Mouse (Mus musculus): ENCODE data around the gene Fez2. TPM values are rescaled to one million over a fixed set of nuclear protein-coding genes. Genes with fewer than 3 reads are reported as not detected.

Fez2 gene
- polyA plus RNA-seq, 1 experiment from 2014 or later = 65.2 TPM

DNA sequence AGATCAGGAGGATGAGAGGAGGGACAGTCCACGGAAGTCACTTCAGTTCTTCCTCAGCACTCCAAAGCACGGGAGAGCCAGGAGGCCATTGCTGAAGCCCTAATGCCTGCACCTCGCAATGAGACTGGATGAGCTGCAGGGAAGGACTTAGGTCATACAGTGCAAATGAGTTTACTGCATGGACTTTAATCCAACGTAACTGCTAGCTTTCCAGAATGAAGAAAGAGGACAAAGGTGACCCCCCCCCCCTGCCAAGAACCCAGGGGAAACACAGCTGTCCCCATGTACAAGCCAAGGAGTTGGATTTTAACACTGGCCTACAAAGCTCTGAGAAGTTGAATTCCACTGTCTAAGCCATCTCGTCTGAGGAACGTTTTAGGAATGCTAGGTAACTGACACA is 16.6 kb downstream of the Fez2 start:
- Histone ChIP-seq H3K79me2 (ENCODE audit: inconsistent target) (peaks cover 53% of the 10 kb centered on the region), H3K27ac (peak overlapping the region; percentile 69), H3K36me3 (ENCODE audit: inconsistent target) (peaks cover 72% of the 10 kb centered on the region), H3K4me3 (ENCODE audit: inconsistent target) (no peak overlapping the region)
- 90% methylated on average over 6 of the region's 6 CpGs for WGBS (ENCODE audit: missing documents)

- H3K79me2 ChIP-seq (ENCODE audit: inconsistent target) = peaks cover 43% of the 10 kb centered on the region
- H3K27ac ChIP-seq = peak overlapping the region; percentile 69
- no peak overlapping the region for H3K4me3 ChIP-seq (ENCODE audit: inconsistent target)
- WGBS (ENCODE audit: missing documents) = 65% methylated on average over 12 of the region's 12 CpGs
- peaks cover 75% of the 10 kb centered on the region for H3K36me3 ChIP-seq (ENCODE audit: inconsistent target)
Observed at GRCm38 (mm10) chr17:78400130-78400840, 17.7 kb downstream of the Fez2 start.

- 91% methylated on average over 9 of the region's 9 CpGs for WGBS (ENCODE audit: missing documents)
Observed at GRCm38 (mm10) chr17:78392401-78393087, 25.4 kb downstream of the Fez2 start.

GRCm38 (mm10) chr17:78389573-78389972 is 28.4 kb downstream of the Fez2 start:
- Histone ChIP-seq H3K4me3 (ENCODE audit: inconsistent target) (no peak overlapping the region), H3K36me3 (ENCODE audit: inconsistent target) (peaks cover 55% of the 10 kb centered on the region), H3K27ac (no peak overlapping the region), H3K79me2 (ENCODE audit: inconsistent target) (peaks cover 48% of the 10 kb centered on the region; the same call in 1 of the 2 replicates)
- WGBS (ENCODE audit: missing documents) = 93% methylated on average over 3 of the region's 5 CpGs

More at GRCm38 (mm10) chr17:78392401-78393087, 25.4 kb downstream of the Fez2 start:
- Histone ChIP-seq H3K36me3 (ENCODE audit: inconsistent target) (peaks cover 57% of the 10 kb centered on the region), H3K79me2 (ENCODE audit: inconsistent target) (peaks cover 35% of the 10 kb centered on the region; the same call in 1 of the 2 replicates), H3K4me3 (ENCODE audit: inconsistent target) (no peak overlapping the region), H3K27ac (no peak overlapping the region)

DNA sequence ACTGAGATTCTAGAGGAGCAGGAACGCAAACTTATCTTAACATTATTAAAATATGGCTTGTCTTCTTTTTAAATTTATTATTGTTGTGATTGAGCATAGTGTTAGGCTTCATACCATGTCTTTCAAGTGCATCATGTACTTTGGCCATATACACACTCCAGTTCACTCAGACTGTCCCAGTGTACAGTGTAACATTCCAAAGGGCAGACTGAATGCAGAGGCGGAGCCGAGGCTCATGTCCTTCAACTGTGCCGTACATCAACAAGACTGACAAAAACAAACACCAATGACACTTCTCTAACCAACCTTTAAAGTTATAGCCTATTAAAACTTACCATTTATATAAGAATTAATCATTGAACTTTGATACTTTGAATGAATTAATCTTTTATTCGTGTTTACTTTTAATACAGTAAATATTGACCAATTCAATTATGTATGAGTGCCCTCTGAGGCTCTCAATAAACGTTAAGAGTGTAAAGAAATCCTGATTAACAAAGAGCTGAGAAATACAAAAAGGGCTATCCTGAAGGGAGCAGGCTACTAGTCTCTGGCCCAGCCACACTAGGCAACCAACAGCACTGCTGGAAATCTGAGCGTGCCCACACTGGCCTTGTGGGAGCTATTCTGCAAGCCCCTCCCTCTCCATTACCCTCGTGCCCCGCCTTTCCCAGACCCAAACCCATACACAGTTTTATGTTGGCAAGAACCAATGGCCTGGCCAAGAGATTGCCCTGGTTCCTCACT is 29.7 kb downstream of the Fez2 start:
- H3K27ac ChIP-seq = no peak overlapping the region
- 90% methylated on average over 8 of the region's 9 CpGs for WGBS (ENCODE audit: missing documents)

DNA sequence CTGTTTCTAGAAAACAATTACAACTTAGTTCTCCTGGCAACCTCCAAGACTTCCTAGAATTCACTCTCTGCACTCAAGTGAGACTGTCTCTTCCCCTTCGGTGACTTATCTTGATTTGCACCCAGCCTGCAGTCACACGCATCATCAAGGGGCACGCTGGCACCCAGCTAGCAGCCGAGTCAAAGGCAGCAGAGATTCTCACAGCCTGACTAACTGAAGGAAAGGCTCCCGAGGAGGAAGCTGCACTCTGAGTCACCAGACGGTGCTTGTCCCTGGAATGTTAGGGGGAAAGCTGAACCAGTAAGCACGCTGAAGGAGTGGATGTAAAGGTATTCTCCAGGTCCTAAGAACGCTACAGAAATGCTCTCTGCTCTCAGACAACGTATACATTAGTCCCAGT is 30.3 kb downstream of the Fez2 start:
- Histone ChIP-seq H3K79me2 (ENCODE audit: inconsistent target) (peaks cover 48% of the 10 kb centered on the region; the same call in 1 of the 2 replicates), H3K4me3 (ENCODE audit: inconsistent target) (no peak overlapping the region), H3K27ac (no peak overlapping the region), H3K36me3 (ENCODE audit: inconsistent target) (peaks cover 72% of the 10 kb centered on the region)
- WGBS (ENCODE audit: missing documents) = 82% methylated on average over 9 of the region's 9 CpGs

More for the DNA sequence above, 29.7 kb downstream of the Fez2 start:
- Histone ChIP-seq H3K36me3 (ENCODE audit: inconsistent target) (peaks cover 68% of the 10 kb centered on the region), H3K79me2 (ENCODE audit: inconsistent target) (peaks cover 48% of the 10 kb centered on the region; the same call in 1 of the 2 replicates), H3K4me3 (ENCODE audit: inconsistent target) (no peak overlapping the region)

DNA sequence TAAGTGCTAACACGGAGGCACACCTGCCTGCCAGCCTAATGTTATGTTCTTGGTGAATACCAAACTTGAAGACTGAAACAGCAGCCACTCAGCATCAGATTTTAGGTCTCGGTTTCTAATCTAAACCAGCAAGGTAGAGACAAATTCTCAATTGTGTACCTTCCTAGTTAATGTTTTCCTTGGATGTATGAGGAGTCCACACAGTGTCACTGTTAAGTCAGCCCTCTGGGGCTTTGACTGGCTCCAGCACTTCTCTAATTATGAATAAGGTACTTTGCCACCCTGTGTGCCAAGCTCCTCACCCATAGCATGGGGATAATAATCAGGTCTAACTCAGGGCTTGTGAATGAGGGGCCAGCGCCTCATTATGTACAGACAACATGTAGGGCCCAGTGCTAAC is 35.6 kb downstream of the Fez2 start:
- Histone ChIP-seq H3K79me2 (ENCODE audit: inconsistent target) (peaks cover 15% of the 10 kb centered on the region; the same call in 1 of the 2 replicates), H3K27ac (no peak overlapping the region), H3K4me3 (ENCODE audit: inconsistent target) (no peak overlapping the region), H3K36me3 (ENCODE audit: inconsistent target) (peaks cover 84% of the 10 kb centered on the region)
- WGBS (ENCODE audit: missing documents) = 91% methylated on average over 3 of the region's 3 CpGs

GRCm38 (mm10) chr17:78379730-78380245 is 38.2 kb downstream of the Fez2 start:
- H3K27ac ChIP-seq = no peak overlapping the region
- no peaks in the 10 kb centered on the region for H3K79me2 ChIP-seq (ENCODE audit: inconsistent target)
- 97% methylated on average over 11 of the region's 11 CpGs for WGBS (ENCODE audit: missing documents)
- H3K36me3 ChIP-seq (ENCODE audit: inconsistent target) = peaks cover 73% of the 10 kb centered on the region
- H3K4me3 ChIP-seq (ENCODE audit: inconsistent target) = no peak overlapping the region

- 89% methylated on average over 8 of the region's 8 CpGs for WGBS (ENCODE audit: missing documents)
- H3K27ac ChIP-seq = no peak overlapping the region
- H3K4me3 ChIP-seq (ENCODE audit: inconsistent target) = no peak overlapping the region
- H3K36me3 ChIP-seq (ENCODE audit: inconsistent target) = peaks cover 67% of the 10 kb centered on the region
- H3K79me2 ChIP-seq (ENCODE audit: inconsistent target) = no peaks in the 10 kb centered on the region
Observed at GRCm38 (mm10) chr17:78379079-78379729, 38.7 kb downstream of the Fez2 start.

DNA sequence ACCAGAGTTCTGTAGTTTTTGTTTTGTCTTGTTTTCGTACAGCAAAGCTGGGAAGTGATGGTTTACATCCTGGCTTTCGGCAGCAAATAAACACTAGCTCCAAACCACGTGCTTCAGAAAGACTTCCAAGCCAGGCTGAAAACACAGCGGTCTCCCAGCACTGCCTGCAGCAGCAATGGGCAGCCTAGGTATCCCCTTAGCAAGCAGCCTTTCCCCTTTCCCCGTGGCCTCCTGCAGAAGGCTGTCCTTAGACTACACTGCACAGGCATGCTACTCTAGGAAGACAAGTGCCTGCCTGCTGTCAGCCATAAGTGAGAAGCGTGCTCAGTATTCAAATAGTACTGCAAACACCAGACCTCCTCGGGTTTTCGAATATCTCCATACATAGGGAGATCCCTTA is 41.4 kb downstream of the Fez2 start:
- Histone ChIP-seq H3K4me3 (ENCODE audit: inconsistent target) (no peak overlapping the region), H3K36me3 (ENCODE audit: inconsistent target) (peaks cover 42% of the 10 kb centered on the region), H3K79me2 (ENCODE audit: inconsistent target) (no peaks in the 10 kb centered on the region), H3K27ac (no peak overlapping the region)
- WGBS (ENCODE audit: missing documents) = 95% methylated on average over 8 of the region's 8 CpGs

DNA sequence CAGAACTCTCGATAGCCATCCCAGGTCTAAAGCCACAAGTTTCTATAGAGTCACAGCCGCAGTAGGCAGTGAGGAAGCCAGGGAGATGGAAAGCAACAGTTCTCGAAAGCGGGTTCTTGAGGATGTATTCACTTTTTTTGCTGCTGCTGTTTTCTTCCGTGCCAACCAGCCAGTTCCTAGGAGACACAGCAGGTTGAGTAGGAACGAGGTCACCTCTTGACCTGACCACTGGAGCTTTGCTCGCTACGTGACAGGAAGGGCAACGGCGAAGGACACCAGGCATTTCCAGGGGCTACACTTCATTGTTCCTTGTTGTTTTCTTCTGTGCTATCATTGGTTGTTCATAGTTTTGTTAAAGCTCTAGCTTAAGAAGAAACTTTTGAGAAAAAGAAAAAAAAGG is 43.2 kb downstream of the Fez2 start:
- no peaks in the 10 kb centered on the region for H3K79me2 ChIP-seq (ENCODE audit: inconsistent target)
- peaks cover 27% of the 10 kb centered on the region for H3K36me3 ChIP-seq (ENCODE audit: inconsistent target)
- H3K27ac ChIP-seq = no peak overlapping the region
- no peak overlapping the region for H3K4me3 ChIP-seq (ENCODE audit: inconsistent target)
- 93% methylated on average over 10 of the region's 10 CpGs for WGBS (ENCODE audit: missing documents)

GRCm38 (mm10) chr17:78373849-78374248 is 44.1 kb downstream of the Fez2 start:
- Histone ChIP-seq H3K4me3 (ENCODE audit: inconsistent target) (no peak overlapping the region), H3K27ac (peak overlapping the region; percentile 29; the same call in 1 of the 2 replicates), H3K79me2 (ENCODE audit: inconsistent target) (no peaks in the 10 kb centered on the region), H3K36me3 (ENCODE audit: inconsistent target) (peaks cover 19% of the 10 kb centered on the region)
- 90% methylated on average over 8 of the region's 8 CpGs for WGBS (ENCODE audit: missing documents)

GRCm38 (mm10) chr17:78373174-78373573 is 44.8 kb downstream of the Fez2 start:
- Histone ChIP-seq H3K4me3 (ENCODE audit: inconsistent target) (no peak overlapping the region), H3K36me3 (ENCODE audit: inconsistent target) (peaks cover 12% of the 10 kb centered on the region), H3K27ac (peak overlapping the region; percentile 29; the same call in 1 of the 2 replicates), H3K79me2 (ENCODE audit: inconsistent target) (no peaks in the 10 kb centered on the region)
- WGBS (ENCODE audit: missing documents) = 42% methylated on average over 6 of the region's 6 CpGs

- WGBS (ENCODE audit: missing documents) = 91% methylated on average over 1 of the region's 1 CpGs
- H3K4me3 ChIP-seq (ENCODE audit: inconsistent target) = no peak overlapping the region
- no peaks in the 10 kb centered on the region for H3K36me3 ChIP-seq (ENCODE audit: inconsistent target)
Observed at GRCm38 (mm10) chr17:78370445-78370844, 47.5 kb downstream of the Fez2 start.

More at GRCm38 (mm10) chr17:78370445-78370844, 47.5 kb downstream of the Fez2 start:
- Histone ChIP-seq H3K27ac (no peak overlapping the region), H3K79me2 (ENCODE audit: inconsistent target) (no peaks in the 10 kb centered on the region)

All from macrophage (primary cell).